Mouse (Mus musculus): ENCODE data around the gene Zfp365.

Zfp365 gene

DNA sequence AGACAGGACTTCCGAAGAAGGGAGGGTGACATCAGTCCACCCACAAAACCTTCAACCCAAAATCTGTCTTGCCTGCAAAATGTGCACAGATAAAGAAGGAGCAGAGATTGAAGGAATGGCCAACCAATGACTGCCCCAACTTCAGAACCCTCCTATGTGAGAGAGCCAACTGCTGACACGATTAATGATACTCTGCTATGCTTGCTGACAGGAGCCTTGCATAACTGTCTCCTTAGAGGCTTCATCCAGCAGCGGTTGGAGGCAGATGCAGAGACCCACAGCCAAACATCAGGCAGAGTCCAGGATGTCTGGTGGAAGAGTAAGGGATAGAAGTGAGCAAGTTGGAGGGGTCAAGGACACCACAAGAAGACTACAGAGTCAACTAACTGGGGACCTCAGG lies 73.3 kb downstream of the Zfp365 start:
- DNase-seq = no peak

DNA sequence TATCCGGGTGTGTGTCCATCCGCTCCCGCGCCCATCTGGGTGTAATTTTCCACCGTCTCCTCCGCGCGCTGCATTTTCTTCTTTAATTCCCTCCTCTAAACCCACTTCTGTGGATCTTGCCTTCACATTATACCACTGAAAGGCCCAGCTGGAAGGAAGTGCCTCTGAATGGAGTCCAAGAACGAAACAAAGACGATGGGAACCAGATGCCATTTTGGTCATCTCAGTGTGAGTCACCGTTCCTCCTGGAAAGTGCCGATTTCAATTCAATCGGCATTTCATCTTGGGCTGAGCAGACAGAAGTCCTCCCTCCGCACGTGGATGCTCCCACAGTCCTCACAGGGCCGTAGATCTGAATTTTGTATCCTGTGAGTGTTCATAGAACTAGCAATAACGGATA lies 76.0 kb downstream of the Zfp365 start:
- no peak for DNase-seq

All from thymus, postnatal 14 days (tissue).